Mouse (Mus musculus) small intestine, adult 2 months (tissue): ENCODE measurements around the gene Gnpat. TPM values are rescaled to one million over a fixed set of nuclear protein-coding genes. Genes with fewer than 3 reads are reported as not detected.

Source experiments
- H3K27ac ChIP-seq: fragments of 200-500 bp; 2 replicates; pipeline ENCODE4 v1.5.1; 2012; ENCODE audit warnings: low read depth, low read length, control low read depth, inconsistent platforms; ENCODE audit not compliant: insufficient read depth
- H3K27me3 ChIP-seq: fragments of 200-500 bp; 2 replicates; pipeline ENCODE4 v1.6.1; 2012; ENCODE audit warnings: mild to moderate bottlenecking, moderate library complexity, low read length, inconsistent platforms; ENCODE audit not compliant: control insufficient read depth, insufficient read depth
- H3K36me3 ChIP-seq: fragments of 200-500 bp; 2 replicates; pipeline ENCODE4 v1.6.1; 2012; ENCODE audit warnings: mild to moderate bottlenecking, low read length, control low read depth, inconsistent platforms; ENCODE audit not compliant: control insufficient read depth, insufficient read depth
- H3K4me1 ChIP-seq: fragments of 200-500 bp; 2 replicates; pipeline ENCODE4 v1.6.1; 2012; ENCODE audit warnings: low read length, inconsistent platforms, mixed read lengths; ENCODE audit not compliant: control insufficient read depth, insufficient read depth, insufficient read length
- H3K4me3 ChIP-seq: fragments of 200-500 bp; 2 replicates; pipeline ENCODE4 v1.5.1; 2012; ENCODE audit warnings: low read depth, mild to moderate bottlenecking, control low read depth, inconsistent platforms, low read length, moderate library complexity
- CTCF ChIP-seq: fragments of 200-500 bp; IDR thresholded peaks from 2 replicates; pipeline ENCODE4 v1.5.1; 2012; ENCODE audit warnings: low read depth, mild to moderate bottlenecking, control low read depth, inconsistent platforms, low read length, moderate library complexity, mixed read lengths; ENCODE audit not compliant: insufficient replicate concordance, insufficient read length; ENCODE audit errors: extremely low read depth
- POLR2A ChIP-seq: fragments of 200-500 bp; IDR thresholded peaks from 2 replicates; pipeline ENCODE4 v1.6.1; 2012; ENCODE audit warnings: low read depth, mild to moderate bottlenecking, control low read depth, inconsistent platforms, low read length, moderate library complexity
- WGBS: fragments of 180-500 bp; shearing (Covaris S2); methylation state at CpG from one replicate; pipeline ENCODE4 v1.1.7; 2018; 5-methylcytosine and 5-hydroxymethylcytosine counted together
- polyA plus RNA-seq: library from polyadenylated mRNA; depleted of rRNA; stranded (reverse); fragments of >200 nt; gene quantifications from 2 replicates; pipeline ENCODE4 v1.2.3, GENCODE M21; 2012; rRNA removed

Gene Gnpat
- polyA plus RNA-seq, 1 experiment, result 17.6 TPM

GRCm38 (mm10) chr8:124937293-124937692, 74.5 kb downstream of the Gnpat start:
- WGBS, result 89% methylated on average over 4 of the region's 4 CpGs
- no peaks in the 10 kb centered on the region for H3K27me3 ChIP-seq
- peaks cover 3% of the 10 kb centered on the region; the same call in 1 of the 2 replicates for H3K4me1 ChIP-seq
- TF ChIP-seq CTCF, result no peak
- TF ChIP-seq POLR2A, result no peak
- H3K27ac ChIP-seq, result no peak overlapping the region
- no peak overlapping the region for H3K4me3 ChIP-seq
- peaks cover 4% of the 10 kb centered on the region for H3K36me3 ChIP-seq

Other genes with a start within 250 kb of the Gnpat start
- 11.7 and 35.0 TPM in 2 replicates for gene 2310022B05Rik, start 199.7 kb upstream of the Gnpat start, polyA plus RNA-seq
- gene Ttc13, start 141.1 kb upstream of the Gnpat start, polyA plus RNA-seq, result 8.1 and 11.4 TPM in 2 replicates
- gene Arv1, start 140.9 kb upstream of the Gnpat start, polyA plus RNA-seq, result 6.5 and 7.0 TPM in 2 replicates
- gene Fam89a, start 111.2 kb upstream of the Gnpat start, polyA plus RNA-seq, result 1.4 and 1.7 TPM in 2 replicates
- 0.05 and 0.09 TPM in 2 replicates for gene Trim67, start 69.9 kb upstream of the Gnpat start, polyA plus RNA-seq
- 3.3 and 5.4 TPM in 2 replicates for gene 2810004N23Rik, start 87 bp downstream of the Gnpat start, polyA plus RNA-seq
- gene Exoc8, start 34.7 kb downstream of the Gnpat start, polyA plus RNA-seq, result 7.0 and 9.1 TPM in 2 replicates
- gene Sprtn, start 34.9 kb downstream of the Gnpat start, polyA plus RNA-seq, result 4.2 and 9.0 TPM in 2 replicates
- 10.6 and 20.1 TPM in 2 replicates for gene Egln1, start 86.3 kb downstream of the Gnpat start, polyA plus RNA-seq
- 8.1 and 12.0 TPM in 2 replicates for gene Tsnax, start 150.0 kb downstream of the Gnpat start, polyA plus RNA-seq
- gene Disc1, start 191.2 kb downstream of the Gnpat start, polyA plus RNA-seq, result 0.28 and 0.32 TPM in 2 replicates